Mouse (Mus musculus) neural tube, embryonic 13.5 days (tissue): ENCODE data around the gene Fam243. TPM values are rescaled to one million over a fixed set of nuclear protein-coding genes. Genes with fewer than 3 reads are reported as not detected.

ENCODE experiments used
- ATAC-seq: fragments of 200-750 bp; cut with Nextera tagmentation; 2 replicates; pipeline ENCODE4 v1.8.0; 2017; ENCODE audit warnings: low read depth, mild to moderate bottlenecking, moderate TSS enrichment, moderate library complexity
- H3K27ac ChIP-seq: fragments of 300-500 bp; sonication (generic); replicated peaks from 2 replicates; pipeline ENCODE4 v1.5.1; 2015; ENCODE audit warnings: moderate library complexity, mild to moderate bottlenecking, inconsistent platforms
- H3K27me3 ChIP-seq: fragments of 300-500 bp; sonication (generic); 2 replicates; pipeline ENCODE4 v1.6.1; 2015; ENCODE audit warnings: mild to moderate bottlenecking, inconsistent platforms
- H3K36me3 ChIP-seq: fragments of 300-500 bp; sonication (generic); 2 replicates; pipeline ENCODE4 v1.6.1; 2015; ENCODE audit warnings: mild to moderate bottlenecking, inconsistent platforms
- H3K4me1 ChIP-seq: fragments of 300-500 bp; sonication (generic); replicated peaks from 2 replicates; pipeline ENCODE4 v1.6.1; 2015; ENCODE audit warnings: inconsistent platforms
- H3K4me2 ChIP-seq: fragments of 300-500 bp; sonication (generic); 2 replicates; pipeline ENCODE4 v1.6.1; 2015; ENCODE audit warnings: inconsistent platforms, mild to moderate bottlenecking, moderate library complexity
- H3K4me3 ChIP-seq: fragments of 300-500 bp; sonication (generic); 2 replicates; pipeline ENCODE4 v1.5.1; 2015; ENCODE audit warnings: mild to moderate bottlenecking, inconsistent platforms
- H3K9ac ChIP-seq: fragments of 300-500 bp; sonication (generic); 2 replicates; pipeline ENCODE4 v1.6.1; 2015; ENCODE audit warnings: moderate library complexity, mild to moderate bottlenecking, inconsistent platforms
- H3K9me3 ChIP-seq: fragments of 300-500 bp; sonication (generic); 2 replicates; pipeline ENCODE4 v1.6.1; 2016; ENCODE audit warnings: inconsistent platforms
- WGBS: fragments of 180-500 bp; shearing (Covaris S2); methylation state at CpG from one replicate; pipeline ENCODE4 v1.1.7; 2015; 5-methylcytosine and 5-hydroxymethylcytosine counted together
- polyA plus RNA-seq: library from polyadenylated mRNA; unstranded; fragments of >200 nt; fragmentation: Nextera tagmentation; extraction: Ambion mirVana; gene quantifications from 2 replicates; pipeline ENCODE4 v1.2.1, GENCODE M21; 2015

Gene Fam243
- not detected in 2 replicates for polyA plus RNA-seq

DNA sequence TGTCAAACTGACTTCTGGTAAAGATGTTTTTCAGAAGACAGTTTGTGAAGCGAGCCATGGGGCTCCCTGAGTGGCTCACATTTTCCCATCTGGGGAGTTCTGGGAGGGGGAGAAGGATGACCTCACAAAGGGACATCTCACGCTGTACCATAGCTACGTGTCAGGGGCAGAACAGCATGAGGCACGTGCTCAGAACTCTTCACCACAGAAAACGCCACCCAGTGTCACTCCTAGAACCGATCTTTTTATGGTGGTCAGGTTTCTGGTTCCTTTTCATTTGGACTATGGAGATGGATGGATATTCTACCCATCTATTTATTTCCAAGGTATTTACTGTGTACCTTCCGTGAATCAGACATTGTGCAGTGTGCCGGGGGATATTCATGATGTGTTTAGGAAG is at the start of gene Fam243:
Gene Fam243 (minus strand): TSS at position 101 of the 400 bp plus-strand sequence.
- no peak for ATAC-seq

DNA sequence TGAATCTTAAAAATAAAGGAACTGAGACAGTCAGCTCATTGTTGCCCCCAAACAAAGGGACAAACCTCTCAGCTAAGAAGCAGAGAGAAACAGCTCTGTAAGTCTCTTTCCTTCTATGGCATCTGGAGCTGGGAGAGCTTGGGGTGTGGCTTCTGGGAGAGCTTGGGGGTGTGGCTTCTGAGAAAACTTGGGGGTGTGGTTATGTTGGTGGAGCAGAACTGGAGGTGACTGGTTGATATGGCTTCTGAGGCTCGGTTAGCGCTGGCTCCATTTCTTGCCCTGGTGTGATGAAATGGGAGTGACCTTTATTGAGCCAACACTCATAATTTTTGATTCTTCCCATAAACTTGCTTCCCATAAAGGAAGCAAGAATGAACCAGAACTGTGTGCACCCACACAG is 48.0 kb upstream of the Fam243 start:
- Histone ChIP-seq H3K27ac (no peak overlapping the region), H3K9ac (no peak overlapping the region), H3K4me1 (peaks cover 10% of the 10 kb centered on the region), H3K4me2 (no peak overlapping the region), H3K4me3 (no peak overlapping the region), H3K27me3 (no peaks in the 10 kb centered on the region), H3K36me3 (no peaks in the 10 kb centered on the region), H3K9me3 (no peaks in the 10 kb centered on the region)
- no peak for ATAC-seq
- WGBS: 47% methylated on average over 2 of the region's 2 CpGs

More for the DNA sequence above, at the start of gene Fam243:
- Histone ChIP-seq H3K9me3 (no peaks in the 10 kb centered on the region), H3K27ac (no peak within 1 kb of the TSS), H3K4me1 (peaks cover 8% of the 10 kb centered on the region), H3K4me3 (no peak within 1 kb of the TSS), H3K27me3 (no peaks in the 10 kb centered on the region), H3K4me2 (no peak within 1 kb of the TSS), H3K9ac (no peak within 1 kb of the TSS), H3K36me3 (no peaks in the 10 kb centered on the region)
- 90% methylated on average over 8 of the region's 8 CpGs for WGBS

DNA sequence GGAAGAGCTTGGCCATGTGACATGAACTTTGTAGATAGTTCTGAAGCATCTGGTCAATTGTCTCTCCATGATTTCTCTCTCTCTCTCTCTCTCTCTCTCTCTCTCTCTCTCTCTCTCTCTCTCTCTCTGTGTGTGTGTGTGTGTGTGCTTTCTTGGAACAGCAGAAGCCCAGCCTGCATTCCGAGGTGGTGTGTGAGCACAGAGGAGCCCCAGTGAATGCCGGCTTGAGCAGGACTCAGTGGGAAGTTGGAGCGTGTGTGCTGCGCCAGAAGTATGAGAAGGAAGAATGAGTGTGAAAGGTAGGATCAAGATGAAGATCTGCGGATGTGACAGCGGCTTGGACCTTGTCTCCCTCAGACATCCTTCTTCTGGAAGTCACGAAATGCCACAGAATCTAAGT is 44.2 kb upstream of the Fam243 start:
- no peak for ATAC-seq

DNA sequence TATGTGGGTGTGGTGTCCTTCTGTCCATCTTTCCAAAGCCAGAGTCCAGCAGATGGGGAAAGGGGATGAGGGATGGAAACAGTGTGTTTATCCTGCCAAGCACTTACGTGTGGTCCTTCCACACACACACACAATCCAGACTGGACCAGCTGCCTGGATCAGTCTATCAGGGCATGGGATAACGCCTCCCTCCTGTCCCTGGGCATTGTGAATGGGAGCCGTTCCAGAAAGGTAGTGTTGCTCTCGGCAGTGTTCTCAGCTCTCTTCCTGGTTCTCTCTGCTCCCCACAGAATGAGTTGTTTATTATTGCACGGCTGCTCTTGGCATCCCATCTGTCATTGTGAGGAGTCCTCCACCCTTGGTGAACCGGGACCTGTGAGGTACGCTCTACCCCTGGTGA is 39.5 kb upstream of the Fam243 start:
- ATAC-seq: no peak
- Histone ChIP-seq H3K27me3 (no peaks in the 10 kb centered on the region), H3K27ac (no peak overlapping the region), H3K4me3 (no peak overlapping the region), H3K36me3 (no peaks in the 10 kb centered on the region), H3K4me1 (peaks cover 20% of the 10 kb centered on the region), H3K4me2 (no peak overlapping the region), H3K9ac (no peak overlapping the region), H3K9me3 (no peaks in the 10 kb centered on the region)
- 75% methylated on average over 7 of the region's 7 CpGs for WGBS

More for the DNA sequence above, 44.2 kb upstream of the Fam243 start:
- Histone ChIP-seq H3K4me3 (no peak overlapping the region), H3K4me1 (no peaks in the 10 kb centered on the region), H3K27ac (no peak overlapping the region), H3K9ac (no peak overlapping the region), H3K9me3 (no peaks in the 10 kb centered on the region), H3K4me2 (no peak overlapping the region), H3K36me3 (no peaks in the 10 kb centered on the region), H3K27me3 (no peaks in the 10 kb centered on the region)
- WGBS: 68% methylated on average over 7 of the region's 7 CpGs

DNA sequence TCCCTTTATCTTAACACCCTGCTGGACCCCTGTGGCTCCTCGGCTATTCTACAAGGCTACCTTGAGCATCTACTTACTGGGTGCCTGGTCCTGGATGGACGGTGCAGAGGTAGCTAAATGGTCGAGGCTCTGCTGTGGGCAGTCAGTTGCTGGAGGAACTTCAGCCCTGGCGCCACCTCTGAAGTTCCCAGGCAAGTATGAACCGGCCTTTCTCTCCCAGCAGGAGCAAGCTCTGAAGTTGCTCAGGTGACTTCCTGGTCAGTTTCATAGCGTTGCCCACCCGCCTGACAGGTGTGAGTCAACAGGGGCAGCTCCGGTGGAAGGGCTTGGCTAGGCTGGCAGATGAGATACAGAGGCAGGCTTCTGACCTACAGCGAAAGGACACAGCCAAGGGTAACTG is 38.0 kb upstream of the Fam243 start, which contains the start of gene Kcne1:
Gene Kcne1 (minus strand): TSS at position 240 of the 400 bp plus-strand sequence.
- 73% methylated on average over 9 of the region's 9 CpGs for WGBS
- no peak for ATAC-seq
- no peak within 1 kb of the TSS for H3K4me2 ChIP-seq
- H3K27ac ChIP-seq: no peak within 1 kb of the TSS
- no peak within 1 kb of the TSS for H3K9ac ChIP-seq
- H3K9me3 ChIP-seq: no peaks in the 10 kb centered on the region
- no peaks in the 10 kb centered on the region for H3K36me3 ChIP-seq
- H3K4me1 ChIP-seq: peaks cover 20% of the 10 kb centered on the region
- no peaks in the 10 kb centered on the region for H3K27me3 ChIP-seq
- no peak within 1 kb of the TSS for H3K4me3 ChIP-seq

DNA sequence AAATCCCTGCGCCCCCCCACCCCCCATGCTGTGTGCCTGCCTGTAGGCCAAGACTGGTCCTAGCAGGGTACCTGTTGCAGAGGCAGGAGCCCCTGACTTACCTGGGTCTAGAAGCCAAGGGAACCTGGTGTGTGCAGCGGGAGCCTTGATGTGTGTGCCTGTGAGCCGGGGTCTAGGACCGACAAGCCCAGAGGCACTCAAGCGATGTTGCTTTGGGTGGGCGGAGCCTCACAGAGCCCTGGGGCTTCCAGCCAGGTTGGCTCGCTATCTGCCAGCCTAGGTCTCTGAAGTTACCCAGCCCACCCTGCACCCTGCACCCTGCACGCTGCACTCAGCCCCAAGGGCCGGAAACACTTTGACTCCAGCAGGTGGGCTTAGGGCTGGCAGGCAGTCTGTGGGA is 37.5 kb upstream of the Fam243 start:
- ATAC-seq: 0 out of 2 replicates have a peak, but pooled peaks have one; percentile 26
- 28% methylated on average over 9 of the region's 9 CpGs for WGBS

DNA sequence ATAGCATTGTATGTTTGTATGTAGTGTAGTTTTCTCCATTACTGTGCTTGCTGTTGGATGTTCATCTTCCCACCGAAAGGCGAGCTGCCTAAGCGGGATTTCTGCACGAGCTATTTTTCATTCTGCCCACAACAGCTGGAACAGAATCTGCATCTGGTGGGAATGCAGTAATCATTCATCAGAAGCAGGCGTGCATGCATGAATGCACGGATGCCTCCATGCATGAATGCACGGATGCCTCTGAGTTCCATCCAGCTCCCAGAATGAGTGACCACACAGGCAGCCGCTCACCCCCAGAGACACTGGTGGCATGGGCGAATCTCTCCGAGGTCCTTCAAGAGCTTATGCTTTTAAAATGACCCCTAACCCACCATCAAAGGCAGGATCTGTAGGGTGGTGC is 36.3 kb upstream of the Fam243 start:
- peaks cover 20% of the 10 kb centered on the region for H3K4me1 ChIP-seq
- WGBS: 34% methylated on average over 10 of the region's 10 CpGs
- no peak for ATAC-seq
- H3K9me3 ChIP-seq: no peaks in the 10 kb centered on the region
- H3K27me3 ChIP-seq: no peaks in the 10 kb centered on the region
- no peak overlapping the region for H3K27ac ChIP-seq
- no peak overlapping the region for H3K4me3 ChIP-seq
- H3K9ac ChIP-seq: no peak overlapping the region
- no peak overlapping the region for H3K4me2 ChIP-seq
- H3K36me3 ChIP-seq: no peaks in the 10 kb centered on the region

More for the DNA sequence above, 37.5 kb upstream of the Fam243 start:
- no peak overlapping the region for H3K9ac ChIP-seq
- no peaks in the 10 kb centered on the region for H3K36me3 ChIP-seq
- H3K9me3 ChIP-seq: no peaks in the 10 kb centered on the region
- H3K27ac ChIP-seq: no peak overlapping the region
- H3K4me2 ChIP-seq: no peak overlapping the region
- H3K27me3 ChIP-seq: no peaks in the 10 kb centered on the region
- no peak overlapping the region for H3K4me3 ChIP-seq
- peaks cover 20% of the 10 kb centered on the region for H3K4me1 ChIP-seq

DNA sequence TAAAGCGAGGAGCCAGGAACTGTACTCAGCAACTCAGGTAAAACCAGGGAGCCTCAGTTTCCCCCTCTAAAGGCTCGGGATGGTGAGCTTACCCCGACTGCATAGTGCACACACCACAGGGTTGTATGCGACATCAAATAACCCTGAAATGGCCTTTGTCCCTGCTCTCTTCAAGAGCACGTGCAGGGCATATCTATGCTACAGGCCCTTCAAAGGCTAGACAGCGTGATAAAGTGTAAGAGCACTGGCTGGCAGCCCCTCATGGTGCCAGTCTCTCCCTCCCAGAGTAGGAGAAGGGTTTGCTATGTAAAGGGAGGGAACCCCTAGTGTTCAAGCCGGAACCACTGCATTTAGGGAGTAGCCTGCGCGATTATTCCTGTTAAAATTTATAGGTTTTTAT is 35.8 kb upstream of the Fam243 start:
- no peak overlapping the region for H3K27ac ChIP-seq
- no peak overlapping the region for H3K4me3 ChIP-seq
- H3K36me3 ChIP-seq: no peaks in the 10 kb centered on the region
- no peak for ATAC-seq
- H3K4me1 ChIP-seq: peaks cover 20% of the 10 kb centered on the region
- no peaks in the 10 kb centered on the region for H3K9me3 ChIP-seq
- H3K27me3 ChIP-seq: no peaks in the 10 kb centered on the region
- 53% methylated on average over 9 of the region's 9 CpGs for WGBS
- H3K9ac ChIP-seq: no peak overlapping the region
- H3K4me2 ChIP-seq: no peak overlapping the region

DNA sequence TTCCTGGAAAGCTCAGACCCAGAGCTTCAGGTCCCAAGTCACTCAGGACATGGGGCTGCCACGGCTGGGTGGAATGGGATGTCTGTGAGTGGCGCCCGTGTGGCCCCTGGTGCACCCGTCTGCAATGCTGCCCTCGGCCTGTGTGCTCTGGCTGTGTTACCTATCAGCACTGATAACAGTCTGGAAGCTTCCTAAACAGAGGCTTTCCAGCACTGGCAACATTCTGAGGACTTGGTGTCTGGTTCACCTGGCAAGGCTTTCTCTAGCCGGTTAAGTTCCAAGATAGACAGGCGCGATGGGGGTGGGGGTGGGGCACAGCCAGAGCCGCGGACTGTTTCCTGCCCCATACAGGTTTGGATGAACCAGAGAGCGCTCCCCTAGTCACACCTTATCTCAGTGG is 34.7 kb upstream of the Fam243 start:
- H3K9ac ChIP-seq: no peak overlapping the region
- WGBS: 83% methylated on average over 11 of the region's 11 CpGs
- H3K4me2 ChIP-seq: no peak overlapping the region
- H3K4me3 ChIP-seq: no peak overlapping the region
- H3K27me3 ChIP-seq: no peaks in the 10 kb centered on the region
- H3K27ac ChIP-seq: no peak overlapping the region
- H3K4me1 ChIP-seq: peaks cover 20% of the 10 kb centered on the region
- H3K9me3 ChIP-seq: no peaks in the 10 kb centered on the region
- no peak for ATAC-seq
- no peaks in the 10 kb centered on the region for H3K36me3 ChIP-seq

DNA sequence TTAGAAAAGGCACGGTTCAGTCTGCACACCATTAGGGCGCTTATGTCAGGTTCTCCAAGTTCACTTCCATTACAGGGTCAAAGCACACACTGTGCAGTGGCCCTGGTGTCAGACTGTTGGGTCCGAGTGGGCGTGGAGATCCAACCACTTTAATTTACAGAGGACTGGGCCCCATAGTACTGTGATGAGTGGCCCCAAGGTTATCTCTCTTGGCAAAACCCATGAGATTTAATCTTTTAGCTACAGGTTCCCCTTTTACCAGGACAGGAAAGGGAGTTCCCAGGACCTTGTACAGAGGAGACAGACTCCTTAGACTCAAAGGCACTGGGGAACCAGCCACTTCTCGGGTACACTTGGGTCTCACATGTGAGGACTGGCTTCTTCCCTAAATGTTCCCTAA is 34.1 kb upstream of the Fam243 start:
- WGBS: 84% methylated on average over 5 of the region's 5 CpGs

DNA sequence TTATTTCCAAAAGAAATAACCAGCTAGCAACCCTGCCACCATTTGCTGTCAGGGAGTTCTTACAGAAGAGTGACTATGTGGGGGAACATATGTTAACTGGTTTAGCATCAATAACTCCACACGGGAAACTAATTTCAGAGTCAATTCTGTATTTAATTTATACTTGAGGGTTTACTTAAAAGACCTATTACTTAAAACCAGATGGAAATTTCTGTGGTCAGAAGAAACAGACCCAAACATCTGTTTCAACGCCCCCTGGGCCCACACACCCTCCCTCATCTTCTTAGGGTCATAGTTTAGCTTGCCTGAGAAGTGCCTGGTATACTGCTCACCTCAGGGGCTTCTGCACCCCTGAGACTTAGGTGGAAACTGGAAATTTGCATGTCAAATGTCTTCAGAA is 32.7 kb upstream of the Fam243 start:
- H3K9ac ChIP-seq: no peak overlapping the region
- no peak for ATAC-seq
- no peaks in the 10 kb centered on the region for H3K27me3 ChIP-seq
- WGBS: 72% methylated on average over 2 of the region's 2 CpGs
- no peaks in the 10 kb centered on the region for H3K9me3 ChIP-seq
- no peak overlapping the region for H3K27ac ChIP-seq
- peaks cover 20% of the 10 kb centered on the region for H3K4me1 ChIP-seq
- no peak overlapping the region for H3K4me3 ChIP-seq
- H3K4me2 ChIP-seq: no peak overlapping the region
- H3K36me3 ChIP-seq: no peaks in the 10 kb centered on the region

More for the DNA sequence above, 34.1 kb upstream of the Fam243 start:
- Histone ChIP-seq H3K9me3 (no peaks in the 10 kb centered on the region), H3K9ac (no peak overlapping the region), H3K4me1 (peaks cover 20% of the 10 kb centered on the region), H3K4me3 (no peak overlapping the region), H3K4me2 (no peak overlapping the region), H3K27ac (no peak overlapping the region), H3K27me3 (no peaks in the 10 kb centered on the region), H3K36me3 (no peaks in the 10 kb centered on the region)
- no peak for ATAC-seq

DNA sequence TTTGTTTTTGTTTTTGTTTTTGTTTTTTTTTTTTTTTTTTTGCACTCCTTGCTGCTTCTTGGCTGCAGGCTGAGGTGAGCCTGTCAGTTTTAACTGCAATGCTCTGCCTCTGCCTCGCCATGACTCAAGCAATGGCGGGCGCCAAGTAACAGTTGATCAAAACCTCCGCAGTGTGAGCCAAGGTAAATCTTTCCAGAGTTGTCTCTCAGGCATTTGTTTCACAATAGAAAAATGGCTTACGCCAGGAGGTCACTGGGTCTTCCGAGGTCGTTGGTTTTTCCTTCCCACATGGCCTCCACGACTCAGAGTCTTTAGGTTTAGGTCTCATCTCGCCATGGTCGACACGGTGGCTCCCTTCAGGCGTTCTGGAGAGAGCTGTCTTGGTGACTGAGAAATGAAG is 32.1 kb upstream of the Fam243 start:
- H3K36me3 ChIP-seq: no peaks in the 10 kb centered on the region
- H3K4me3 ChIP-seq: no peak overlapping the region
- H3K27me3 ChIP-seq: no peaks in the 10 kb centered on the region
- peaks cover 16% of the 10 kb centered on the region for H3K4me1 ChIP-seq
- H3K9me3 ChIP-seq: no peaks in the 10 kb centered on the region
- H3K9ac ChIP-seq: no peak overlapping the region
- no peak overlapping the region for H3K4me2 ChIP-seq
- no peak for ATAC-seq
- 84% methylated on average over 12 of the region's 12 CpGs for WGBS
- H3K27ac ChIP-seq: no peak overlapping the region

DNA sequence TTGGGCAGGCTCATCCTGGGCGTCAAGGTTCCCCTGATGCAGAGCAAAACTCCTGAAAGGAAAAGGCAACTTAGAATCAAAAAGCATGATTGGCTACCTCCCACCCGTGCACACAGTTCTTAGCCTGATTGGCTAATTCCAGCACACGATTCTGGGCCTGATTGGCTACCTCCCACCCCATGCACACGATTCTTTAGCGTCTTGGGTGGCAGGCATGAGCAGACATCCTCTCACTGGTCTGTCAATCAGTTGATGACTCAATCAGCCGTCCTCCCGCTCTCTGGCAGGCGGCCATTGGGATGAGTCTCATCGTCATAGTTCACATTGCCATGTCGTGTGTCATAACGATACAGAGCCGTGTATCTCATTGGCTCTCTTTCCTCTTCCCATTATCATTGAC is 27.7 kb upstream of the Fam243 start:
- no peaks in the 10 kb centered on the region for H3K9me3 ChIP-seq
- H3K27ac ChIP-seq: no peak overlapping the region
- H3K27me3 ChIP-seq: no peaks in the 10 kb centered on the region
- no peak overlapping the region for H3K4me3 ChIP-seq
- no peak overlapping the region for H3K9ac ChIP-seq
- no peak overlapping the region for H3K4me2 ChIP-seq
- H3K4me1 ChIP-seq: peaks cover 8% of the 10 kb centered on the region
- ATAC-seq: no peak
- WGBS: 67% methylated on average over 12 of the region's 12 CpGs
- H3K36me3 ChIP-seq: no peaks in the 10 kb centered on the region
